Mouse (Mus musculus) liver, embryonic 12.5 days (tissue): ENCODE data around the gene Camkmt. TPM values are rescaled to one million over a fixed set of nuclear protein-coding genes. Genes with fewer than 3 reads are reported as not detected.

Source experiments
- ATAC-seq: fragments of 200-750 bp; cut with Nextera tagmentation; 2 replicates; pipeline ENCODE4 v1.8.0; 2017; ENCODE audit warnings: moderate number of reproducible peaks, mild to moderate bottlenecking, moderate library complexity
- H3K27ac ChIP-seq: fragments of 300-500 bp; sonication (generic); 2 replicates; pipeline ENCODE4 v1.5.1; 2016; ENCODE audit warnings: mild to moderate bottlenecking
- H3K27me3 ChIP-seq: fragments of 300-500 bp; sonication (generic); replicated peaks from 2 replicates; pipeline ENCODE4 v1.6.1; 2016; ENCODE audit warnings: mild to moderate bottlenecking, moderate library complexity
- H3K36me3 ChIP-seq: fragments of 300-500 bp; sonication (generic); 2 replicates; pipeline ENCODE4 v1.6.1; 2016; ENCODE audit warnings: mild to moderate bottlenecking, moderate library complexity
- H3K4me1 ChIP-seq: fragments of 300-500 bp; sonication (generic); 2 replicates; pipeline ENCODE4 v1.6.1; 2016
- H3K4me2 ChIP-seq: fragments of 300-500 bp; sonication (generic); 2 replicates; pipeline ENCODE4 v1.6.1; 2016; ENCODE audit warnings: mild to moderate bottlenecking, moderate library complexity
- H3K4me3 ChIP-seq: fragments of 300-500 bp; sonication (generic); 2 replicates; pipeline ENCODE4 v1.5.1; 2016; ENCODE audit warnings: mild to moderate bottlenecking, moderate library complexity
- H3K9ac ChIP-seq: fragments of 300-500 bp; sonication (generic); 2 replicates; pipeline ENCODE4 v1.6.1; 2016; ENCODE audit warnings: mild to moderate bottlenecking, moderate library complexity
- H3K9me3 ChIP-seq: fragments of 300-500 bp; sonication (generic); replicated peaks from 2 replicates; pipeline ENCODE4 v1.6.1; 2016; ENCODE audit warnings: mild to moderate bottlenecking, moderate library complexity
- WGBS: fragments of 180-500 bp; shearing (Covaris S2); methylation state at CpG from one replicate; pipeline ENCODE4 v1.1.7; 2016; ENCODE audit not compliant: insufficient replicate concordance; 5-methylcytosine and 5-hydroxymethylcytosine counted together
- polyA plus RNA-seq: library from polyadenylated mRNA; unstranded; fragments of >200 nt; fragmentation: Nextera tagmentation; extraction: Ambion mirVana; gene quantifications from 2 replicates; pipeline ENCODE4 v1.2.1, GENCODE M21; 2016

The Camkmt gene
- polyA plus RNA-seq, 1 experiment from 2014 or later = 4.4 TPM

- Histone ChIP-seq H3K9me3 (no peaks in the 10 kb centered on the region), H3K4me1 (no peaks in the 10 kb centered on the region), H3K27ac (no peak overlapping the region), H3K36me3 (peaks cover 56% of the 10 kb centered on the region), H3K27me3 (no peaks in the 10 kb centered on the region), H3K9ac (no peak overlapping the region), H3K4me2 (no peak overlapping the region), H3K4me3 (no peak overlapping the region)
- ATAC-seq = no peak
- 79% methylated on average over 8 of the region's 8 CpGs for WGBS
Observed at GRCm38 (mm10) chr17:85071088-85071775, 19.1 kb upstream of the Camkmt start.

- ATAC-seq = no peak
- Histone ChIP-seq H3K9ac (no peak overlapping the region), H3K27me3 (no peaks in the 10 kb centered on the region), H3K36me3 (peaks cover 56% of the 10 kb centered on the region), H3K4me3 (no peak overlapping the region), H3K4me2 (no peak overlapping the region), H3K9me3 (no peaks in the 10 kb centered on the region), H3K27ac (no peak overlapping the region), H3K4me1 (no peaks in the 10 kb centered on the region)
- WGBS = 86% methylated on average over 11 of the region's 11 CpGs
Observed at GRCm38 (mm10) chr17:85072383-85072782, 18.0 kb upstream of the Camkmt start.

GRCm38 (mm10) chr17:85073214-85073613 lies 17.1 kb upstream of the Camkmt start:
- no peak overlapping the region for H3K4me2 ChIP-seq
- ATAC-seq = no peak
- H3K4me3 ChIP-seq = no peak overlapping the region
- peaks cover 60% of the 10 kb centered on the region for H3K36me3 ChIP-seq
- no peaks in the 10 kb centered on the region for H3K4me1 ChIP-seq
- no peaks in the 10 kb centered on the region for H3K27me3 ChIP-seq
- 75% methylated on average over 7 of the region's 7 CpGs for WGBS
- H3K9ac ChIP-seq = no peak overlapping the region
- no peaks in the 10 kb centered on the region for H3K9me3 ChIP-seq
- no peak overlapping the region for H3K27ac ChIP-seq

- Histone ChIP-seq H3K9me3 (no peaks in the 10 kb centered on the region), H3K27ac (no peak overlapping the region), H3K4me3 (no peak overlapping the region), H3K4me2 (no peak overlapping the region), H3K4me1 (no peaks in the 10 kb centered on the region), H3K27me3 (no peaks in the 10 kb centered on the region), H3K9ac (no peak overlapping the region), H3K36me3 (peaks cover 60% of the 10 kb centered on the region)
- ATAC-seq = no peak
- WGBS = 80% methylated on average over 4 of the region's 4 CpGs
Observed at GRCm38 (mm10) chr17:85074083-85074482, 16.3 kb upstream of the Camkmt start.

GRCm38 (mm10) chr17:85079276-85079675 lies 11.1 kb upstream of the Camkmt start:
- peaks cover 43% of the 10 kb centered on the region for H3K36me3 ChIP-seq
- no peaks in the 10 kb centered on the region for H3K27me3 ChIP-seq
- H3K4me1 ChIP-seq = no peaks in the 10 kb centered on the region
- H3K4me3 ChIP-seq = no peak overlapping the region
- no peak overlapping the region for H3K9ac ChIP-seq
- no peaks in the 10 kb centered on the region for H3K9me3 ChIP-seq
- 72% methylated on average over 3 of the region's 3 CpGs for WGBS
- H3K4me2 ChIP-seq = no peak overlapping the region
- no peak overlapping the region for H3K27ac ChIP-seq
- ATAC-seq = no peak

- peaks cover 37% of the 10 kb centered on the region for H3K36me3 ChIP-seq
- ATAC-seq = no peak
- 76% methylated on average over 11 of the region's 11 CpGs for WGBS
- no peaks in the 10 kb centered on the region for H3K4me1 ChIP-seq
- no peaks in the 10 kb centered on the region for H3K27me3 ChIP-seq
- H3K9ac ChIP-seq = no peak overlapping the region
- no peak overlapping the region for H3K4me3 ChIP-seq
- no peak overlapping the region for H3K4me2 ChIP-seq
- no peak overlapping the region for H3K27ac ChIP-seq
- no peaks in the 10 kb centered on the region for H3K9me3 ChIP-seq
Observed at GRCm38 (mm10) chr17:85080781-85081180, 9.6 kb upstream of the Camkmt start.

GRCm38 (mm10) chr17:85085335-85085734 lies 5.0 kb upstream of the Camkmt start:
- no peak for ATAC-seq
- no peaks in the 10 kb centered on the region for H3K9me3 ChIP-seq
- WGBS = 61% methylated on average over 2 of the region's 2 CpGs
- H3K27me3 ChIP-seq = no peaks in the 10 kb centered on the region
- peaks cover 10% of the 10 kb centered on the region for H3K4me1 ChIP-seq
- H3K36me3 ChIP-seq = peaks cover 7% of the 10 kb centered on the region
- H3K4me2 ChIP-seq = no peak overlapping the region
- H3K9ac ChIP-seq = no peak overlapping the region
- H3K4me3 ChIP-seq = no peak overlapping the region
- H3K27ac ChIP-seq = no peak overlapping the region

GRCm38 (mm10) chr17:85086501-85086900 lies 3.9 kb upstream of the Camkmt start:
- ATAC-seq = no peak
- no peak overlapping the region for H3K4me2 ChIP-seq
- 74% methylated on average over 1 of the region's 1 CpGs for WGBS

GRCm38 (mm10) chr17:85087591-85087990 lies 2.8 kb upstream of the Camkmt start:
- Histone ChIP-seq H3K27me3 (no peaks in the 10 kb centered on the region), H3K4me2 (no peak overlapping the region), H3K9ac (no peak overlapping the region), H3K4me1 (peaks cover 24% of the 10 kb centered on the region), H3K27ac (no peak overlapping the region), H3K4me3 (no peak overlapping the region), H3K9me3 (no peaks in the 10 kb centered on the region), H3K36me3 (no peaks in the 10 kb centered on the region)
- 82% methylated on average over 5 of the region's 5 CpGs for WGBS
- ATAC-seq = no peak

More at GRCm38 (mm10) chr17:85086501-85086900, 3.9 kb upstream of the Camkmt start:
- Histone ChIP-seq H3K4me3 (no peak overlapping the region), H3K4me1 (peaks cover 15% of the 10 kb centered on the region), H3K9me3 (no peaks in the 10 kb centered on the region), H3K36me3 (no peaks in the 10 kb centered on the region), H3K27me3 (no peaks in the 10 kb centered on the region), H3K27ac (no peak overlapping the region), H3K9ac (no peak overlapping the region)

- Histone ChIP-seq H3K27me3 (no peaks in the 10 kb centered on the region), H3K9ac (no peak overlapping the region), H3K9me3 (no peaks in the 10 kb centered on the region), H3K4me3 (no peak overlapping the region), H3K27ac (no peak overlapping the region), H3K4me1 (peaks cover 24% of the 10 kb centered on the region), H3K4me2 (no peak overlapping the region), H3K36me3 (no peaks in the 10 kb centered on the region)
- 81% methylated on average over 11 of the region's 11 CpGs for WGBS
- no peak for ATAC-seq
Observed at GRCm38 (mm10) chr17:85088401-85088800, 2.0 kb upstream of the Camkmt start.

GRCm38 (mm10) chr17:85089011-85089410 lies 1.3 kb upstream of the Camkmt start:
- no peak overlapping the region for H3K27ac ChIP-seq
- WGBS = 58% methylated on average over 6 of the region's 6 CpGs
- H3K4me1 ChIP-seq = peaks cover 24% of the 10 kb centered on the region
- no peaks in the 10 kb centered on the region for H3K9me3 ChIP-seq
- H3K36me3 ChIP-seq = no peaks in the 10 kb centered on the region
- H3K9ac ChIP-seq = peak overlapping the region; percentile 78; the same call in 1 of the 2 replicates
- no peak for ATAC-seq
- H3K4me3 ChIP-seq = peak overlapping the region; percentile 88
- no peaks in the 10 kb centered on the region for H3K27me3 ChIP-seq
- H3K4me2 ChIP-seq = peak overlapping the region; percentile 94

- Histone ChIP-seq H3K4me3 (peak overlapping the region; percentile 88), H3K4me2 (peak overlapping the region; percentile 94), H3K9me3 (no peaks in the 10 kb centered on the region), H3K36me3 (no peaks in the 10 kb centered on the region), H3K9ac (peak overlapping the region; percentile 78), H3K27me3 (no peaks in the 10 kb centered on the region), H3K4me1 (peaks cover 24% of the 10 kb centered on the region), H3K27ac (peak overlapping the region; percentile 78)
- ATAC-seq = no peak
- WGBS = under 1% methylated on average over 16 of the region's 16 CpGs
Observed at GRCm38 (mm10) chr17:85089621-85090020, 731 bp upstream of the Camkmt start.

GRCm38 (mm10) chr17:85091762-85092161 lies 1.4 kb downstream of the Camkmt start:
- 81% methylated on average over 6 of the region's 6 CpGs for WGBS
- no peak overlapping the region for H3K9ac ChIP-seq

More at GRCm38 (mm10) chr17:85091762-85092161, 1.4 kb downstream of the Camkmt start:
- no peaks in the 10 kb centered on the region for H3K9me3 ChIP-seq
- H3K27me3 ChIP-seq = no peaks in the 10 kb centered on the region
- no peak overlapping the region for H3K27ac ChIP-seq
- peak overlapping the region; percentile 94 for H3K4me2 ChIP-seq
- H3K36me3 ChIP-seq = peaks cover 3% of the 10 kb centered on the region; the same call in 1 of the 2 replicates
- peaks cover 24% of the 10 kb centered on the region for H3K4me1 ChIP-seq
- ATAC-seq = no peak
- peak overlapping the region; percentile 88; the same call in 1 of the 2 replicates for H3K4me3 ChIP-seq
